Mouse (Mus musculus) left cerebral cortex, postnatal 36 days (tissue): ENCODE measurements around the gene Ptprg. TPM values are rescaled to one million over a fixed set of nuclear protein-coding genes. Genes with fewer than 3 reads are reported as not detected.
"Not testable (repeated sequence)": the region's sequence is repeated elsewhere in the genome, so short reads cannot be mapped to it uniquely, and the experiment has no call there.

Source experiments
- DNase-seq, 2 experiments: peaks; one replicate each; pipeline ENCODE4 v3.0.0; 2021 to 2022; ENCODE audit warnings: low spot score in 2 of 2, mixed read lengths in 1 of 2
- intact Hi-C: fragments of 180-260 bp; cut with DNase I; formaldehyde crosslinking; loops from one replicate; pipeline ENCODE4 v1.15.1; 2025
- total RNA-seq, 2 experiments: library from RNA; stranded (reverse); gene quantifications; 2 replicates each; pipeline ENCODE4 v1.2.3; 2021

The Ptprg gene
- total RNA-seq, 2 experiments from 2014 or later: 95.1 to 108 TPM

DNA sequence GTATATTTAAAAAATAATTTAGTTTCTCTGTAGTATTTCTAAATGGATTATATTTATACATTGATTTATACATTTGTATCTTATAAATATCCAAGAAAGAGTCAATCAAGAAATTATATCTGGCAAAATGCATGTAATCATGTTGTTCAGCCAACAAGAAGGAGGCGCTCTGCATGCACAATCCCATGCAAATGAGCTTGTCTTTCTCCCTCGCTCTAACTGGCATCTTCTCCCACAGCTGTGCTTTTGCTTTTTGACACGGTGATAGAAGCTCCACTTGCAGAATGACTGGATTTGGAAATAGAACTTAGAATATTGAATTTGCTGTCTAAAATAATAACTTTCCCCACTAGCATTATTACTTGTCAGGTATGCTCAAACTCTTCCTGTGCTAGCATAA lies 240.5 kb downstream of the Ptprg start:
- intact Hi-C loops: no loop called here
- DNase-seq: no peak

DNA sequence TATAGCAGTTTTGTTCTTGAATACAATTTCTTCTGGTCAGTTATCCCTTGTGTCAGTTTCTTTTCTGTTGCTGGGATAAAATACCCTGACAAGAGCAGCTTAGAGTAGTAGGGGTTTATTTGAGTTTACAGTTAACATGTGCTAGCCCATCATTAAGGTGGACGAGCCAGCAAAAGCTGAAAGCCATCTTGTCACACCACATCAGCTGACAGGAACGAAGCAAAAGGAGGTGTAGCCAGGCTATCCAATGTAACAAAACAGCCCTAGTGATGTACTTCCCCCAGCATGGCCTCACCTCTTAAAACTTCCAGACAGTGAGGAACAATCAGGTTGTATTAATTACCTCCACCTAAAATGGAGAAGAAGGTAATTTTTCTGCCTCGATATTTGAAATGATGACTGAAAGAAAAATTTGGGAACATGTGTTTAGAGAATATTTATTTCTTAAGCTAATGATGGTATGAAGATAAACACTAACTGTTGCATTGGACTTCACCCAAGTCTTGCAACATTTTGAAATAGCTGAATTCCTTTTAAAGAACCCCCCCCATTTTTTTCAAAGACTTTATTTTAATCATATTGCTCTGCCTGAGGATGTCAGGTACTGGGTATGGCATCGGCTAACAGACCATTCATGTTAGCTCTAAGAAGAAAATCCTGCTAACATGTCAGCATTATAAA lies 249.2 kb downstream of the Ptprg start:
- DNase-seq: no peak
- intact Hi-C loops: no loop called here

DNA sequence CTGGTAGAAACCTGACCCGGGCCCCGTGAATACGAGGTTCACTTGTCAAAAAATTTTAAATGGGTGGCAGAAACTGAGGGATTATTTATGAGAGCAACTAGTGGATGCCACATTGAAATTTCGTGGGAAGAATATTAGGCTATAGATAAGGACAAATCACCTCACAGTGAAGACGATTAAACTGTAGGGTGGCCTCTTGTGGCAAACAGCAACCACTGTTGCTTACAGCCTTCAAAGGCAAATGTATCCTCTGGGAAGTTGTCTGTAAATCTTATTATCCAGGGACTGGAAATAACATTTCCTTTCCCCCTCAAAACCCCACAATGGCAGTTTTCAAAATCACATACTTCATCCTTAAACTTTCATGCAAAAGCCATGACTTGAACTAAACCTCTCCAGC lies 253.3 kb downstream of the Ptprg start:
- no peak for DNase-seq
- intact Hi-C loops: no loop called here

DNA sequence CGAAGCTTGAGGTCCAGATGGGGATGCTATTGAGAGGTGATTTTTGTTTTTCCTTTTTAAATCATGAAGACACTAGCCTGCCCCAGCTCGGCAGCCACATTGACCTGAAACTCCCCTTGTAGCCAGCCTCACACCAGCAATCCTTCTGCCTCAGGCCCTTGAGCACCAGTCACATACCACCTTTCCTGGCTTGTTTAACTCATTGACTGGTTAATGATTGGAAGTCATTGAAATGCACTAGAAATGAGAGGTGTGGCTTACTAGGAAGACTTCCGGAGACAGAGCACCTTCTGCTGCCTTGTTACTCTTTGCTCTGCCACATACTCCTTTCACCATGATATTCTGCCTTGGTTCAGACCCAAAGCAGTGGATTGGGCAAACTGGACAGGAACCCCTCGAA lies 254.1 kb downstream of the Ptprg start:
- intact Hi-C loops: no loop called here
- DNase-seq: no peak

DNA sequence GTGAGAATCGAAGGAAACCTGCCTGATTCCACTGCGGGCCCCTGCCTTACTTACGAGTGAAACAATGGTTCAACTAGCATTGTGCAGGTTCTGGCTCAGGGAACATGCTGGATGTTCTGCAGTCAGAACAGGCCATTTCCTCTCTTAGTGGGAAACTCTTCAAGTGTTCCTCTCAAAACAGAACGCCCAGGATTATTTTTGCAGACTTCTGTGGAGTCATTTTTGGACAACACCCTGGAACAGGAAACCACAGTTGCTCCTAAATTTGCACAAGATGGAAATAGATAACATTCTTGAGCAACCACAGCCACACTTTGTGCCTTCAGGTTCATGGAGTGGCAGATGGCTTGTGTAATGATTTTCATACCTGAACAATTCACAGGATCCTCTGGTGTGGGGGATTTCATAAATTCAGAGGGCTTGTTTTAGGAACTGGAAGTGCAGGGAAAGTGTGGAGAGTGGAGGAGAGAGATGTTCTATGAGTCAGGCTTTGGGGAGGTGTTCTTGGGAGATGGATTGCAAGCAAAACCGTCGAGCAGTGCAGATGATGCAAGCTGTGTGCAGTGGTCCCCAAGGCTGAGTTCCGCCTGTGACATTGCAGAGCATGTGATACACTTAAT lies 257.9 kb downstream of the Ptprg start:
- peak; percentile 54 for DNase-seq
- intact Hi-C loops: loop anchor here (5.0 to 10.0 kb wide), 2 partner anchors 254 to 324 kb away; no protein-coding TSS in a partner anchor

DNA sequence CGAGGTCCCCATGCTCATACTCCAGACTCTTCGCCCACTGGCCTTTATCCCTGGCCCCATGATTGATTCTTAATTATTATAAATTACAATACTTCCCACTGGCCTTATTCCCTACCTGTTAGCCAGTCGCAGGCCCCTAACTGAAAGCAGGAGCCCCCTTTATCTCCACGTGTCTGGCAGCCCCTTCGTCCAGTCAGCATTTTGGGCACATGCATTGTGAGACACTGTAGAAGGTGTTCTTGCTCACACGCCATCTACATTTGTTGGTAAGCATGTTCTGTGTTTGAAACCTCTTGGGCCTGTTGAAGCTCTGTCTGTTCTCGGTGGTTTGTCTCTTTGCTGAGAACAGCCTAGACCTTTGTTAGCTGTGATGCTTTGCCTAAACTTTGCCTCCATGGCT lies 259.0 kb downstream of the Ptprg start:
- intact Hi-C loops: loop anchor here (5.0 to 10.0 kb wide), 2 partner anchors 255 to 323 kb away; no protein-coding TSS in a partner anchor
- DNase-seq: no peak

DNA sequence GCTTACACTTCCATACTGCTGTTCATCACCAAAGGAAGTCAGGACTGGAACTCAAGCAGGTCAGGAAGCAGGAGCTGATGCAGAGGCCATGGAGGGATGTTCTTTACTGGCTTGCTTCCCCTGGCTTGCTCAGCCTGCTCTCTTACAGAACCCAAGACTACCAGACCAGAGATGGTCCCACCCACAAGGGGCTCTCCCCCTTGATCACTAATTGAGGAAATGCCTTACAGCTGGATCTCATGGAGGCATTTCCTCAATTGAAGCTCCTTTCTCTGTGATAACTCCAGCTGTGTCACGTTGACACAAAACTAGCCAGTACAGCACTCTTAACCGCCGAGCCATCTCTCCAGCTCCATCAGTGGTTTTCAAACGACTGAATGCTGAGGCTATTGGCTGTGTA lies 261.5 kb downstream of the Ptprg start:
- not testable (repeated sequence) for DNase-seq
- intact Hi-C loops: loop anchor here (5.0 to 10.0 kb wide), 2 partner anchors 258 to 320 kb away; no protein-coding TSS in a partner anchor

DNA sequence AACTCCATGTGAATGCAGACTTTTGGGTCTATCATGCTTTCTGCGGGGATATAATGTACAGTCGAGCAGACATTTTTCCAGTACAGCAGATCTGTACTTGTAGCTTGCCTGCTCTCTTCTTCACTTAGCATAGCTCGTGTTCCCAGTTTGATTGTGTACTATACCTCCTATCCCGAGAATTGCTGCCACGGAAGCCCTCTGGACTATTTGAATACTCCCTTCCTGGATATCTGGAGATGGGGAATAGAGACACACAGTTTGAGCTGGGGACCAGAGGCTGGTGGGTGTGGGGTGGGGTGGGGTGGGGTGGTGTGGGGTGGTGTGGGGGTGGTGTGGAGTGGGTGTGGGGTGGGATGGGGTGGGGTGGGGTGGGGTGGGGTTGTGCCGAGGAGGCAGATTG lies 263.9 kb downstream of the Ptprg start:
- intact Hi-C loops: loop anchor here (10.0 kb wide), 1 partner anchor 318 kb away; no protein-coding TSS in a partner anchor

DNA sequence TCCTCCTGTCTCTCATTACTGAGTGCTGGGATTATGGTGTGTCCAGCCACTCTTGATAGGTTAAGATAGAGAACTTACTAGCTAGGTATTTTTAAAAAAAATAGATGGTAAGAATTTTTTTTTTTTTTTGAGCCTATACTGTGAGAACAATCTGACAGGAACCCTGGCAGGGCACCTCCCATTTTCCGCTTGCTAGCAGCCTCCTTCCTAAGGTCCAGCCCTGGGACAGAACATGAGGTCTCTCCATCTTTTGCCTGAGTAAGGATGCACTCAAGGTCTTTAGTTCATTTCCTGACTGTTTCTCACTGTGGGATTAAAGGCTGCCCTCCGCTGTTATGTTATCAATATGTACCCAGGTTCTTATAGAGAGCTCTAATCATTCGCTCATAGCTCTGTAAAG lies 264.7 kb downstream of the Ptprg start:
- intact Hi-C loops: loop anchor here (10.0 kb wide), 1 partner anchor 317 kb away; no protein-coding TSS in a partner anchor
- DNase-seq: no peak

More for the DNA sequence above, 263.9 kb downstream of the Ptprg start:
- DNase-seq: no peak

DNA sequence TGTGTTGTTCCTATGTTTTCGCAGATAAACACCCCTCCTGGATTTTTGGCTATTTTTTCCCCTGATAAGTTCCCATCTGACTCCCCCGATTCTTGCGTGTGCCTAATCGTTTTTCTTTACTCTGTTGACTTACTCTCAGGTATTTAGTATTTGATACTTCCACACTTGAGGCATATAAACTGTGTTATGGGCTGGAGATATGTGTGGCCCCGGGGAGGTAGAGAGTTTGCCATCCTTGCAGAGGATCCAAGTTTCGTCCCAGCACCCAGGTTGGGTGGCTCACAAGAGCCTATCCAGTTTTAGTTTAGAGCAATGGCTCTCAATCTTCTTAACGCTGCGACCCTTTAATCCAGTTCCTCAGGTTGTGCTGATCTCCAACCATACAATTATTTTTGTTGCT lies 265.4 kb downstream of the Ptprg start:
- DNase-seq: no peak
- intact Hi-C loops: loop anchor here (10.0 kb wide), 1 partner anchor 316 kb away; no protein-coding TSS in a partner anchor

DNA sequence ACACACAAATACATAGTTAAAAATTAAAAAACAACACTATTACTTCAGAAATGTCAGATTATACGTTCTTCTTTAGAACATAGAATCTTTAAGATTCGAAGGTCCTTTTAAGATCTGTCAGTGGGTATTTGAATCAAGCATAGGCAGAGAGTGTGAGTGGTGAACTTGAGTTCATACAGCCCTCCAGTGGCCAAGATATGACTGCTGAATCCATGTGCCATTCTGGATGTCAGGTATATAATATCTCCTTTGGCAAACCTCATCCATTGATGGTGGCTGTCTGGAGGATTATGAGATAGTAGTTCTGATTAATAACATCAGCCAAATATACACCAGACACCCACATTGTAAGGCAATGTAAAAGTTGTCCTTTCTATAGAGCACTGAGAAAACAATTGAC lies 266.0 kb downstream of the Ptprg start:
- no peak for DNase-seq
- intact Hi-C loops: loop anchor here (10.0 kb wide), 1 partner anchor 315 kb away; no protein-coding TSS in a partner anchor

DNA sequence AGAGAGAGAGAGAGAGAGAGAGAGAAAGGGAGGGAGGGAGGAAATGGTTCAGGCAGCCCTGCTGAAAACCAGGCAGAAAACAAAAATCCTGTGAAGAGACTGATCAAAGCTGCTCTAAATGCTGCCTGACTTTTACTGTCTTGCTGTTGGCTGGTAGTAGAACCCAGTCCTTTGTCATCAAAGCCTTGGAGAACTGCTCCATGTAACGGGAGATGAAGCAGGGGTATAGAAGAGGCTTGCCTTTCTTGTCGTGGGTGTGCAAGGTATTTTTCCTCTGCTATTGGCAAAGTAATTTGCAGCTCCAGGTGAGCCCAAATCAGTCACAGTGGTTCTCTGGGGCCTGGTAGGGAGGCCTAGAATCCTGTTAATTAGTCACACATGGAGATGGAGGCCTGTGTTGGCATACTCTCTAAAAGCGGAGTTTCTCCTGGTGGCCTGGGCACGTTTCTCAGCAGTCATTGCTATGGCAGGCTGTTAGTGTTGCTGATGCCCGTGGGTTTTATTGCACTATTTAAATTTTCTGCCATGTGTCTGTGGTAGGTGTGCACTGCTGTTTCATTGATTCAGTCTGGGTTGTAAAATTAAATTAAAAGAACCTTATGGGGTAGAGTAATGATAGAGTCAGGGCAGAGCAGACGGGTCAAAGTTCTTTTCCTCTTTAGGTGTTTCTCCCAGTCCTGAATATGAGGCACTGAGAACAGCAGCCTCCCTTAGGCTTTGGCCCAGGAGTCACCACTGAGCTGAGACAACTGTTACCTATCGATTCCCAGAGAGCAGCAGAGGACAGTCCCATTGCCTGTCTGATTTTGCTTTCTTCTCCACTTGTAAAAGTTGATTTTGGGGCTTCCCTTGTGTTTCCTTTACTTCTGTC lies 269.7 kb downstream of the Ptprg start:
- intact Hi-C loops: no loop called here
- no peak for DNase-seq

DNA sequence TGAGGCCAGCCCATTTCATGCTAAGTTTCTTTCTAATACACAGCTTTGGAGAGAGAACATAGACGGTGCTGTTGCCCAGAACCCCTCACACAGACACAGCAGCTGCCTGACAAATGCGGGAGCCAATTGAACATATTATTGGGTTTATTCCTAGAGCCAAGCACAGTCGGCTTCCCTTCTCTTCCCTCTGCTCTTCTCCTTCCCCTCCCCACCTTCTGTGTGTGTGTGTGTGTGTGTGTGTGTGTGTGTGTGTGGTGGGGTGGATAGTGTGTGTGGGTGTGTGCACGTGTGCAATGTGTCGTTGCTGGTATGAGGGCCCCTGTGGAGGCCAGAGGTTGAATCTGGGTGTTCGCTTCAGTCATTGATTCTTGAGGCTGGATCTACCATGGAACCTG lies 270.4 kb downstream of the Ptprg start:
- intact Hi-C loops: no loop called here
- no peak for DNase-seq

DNA sequence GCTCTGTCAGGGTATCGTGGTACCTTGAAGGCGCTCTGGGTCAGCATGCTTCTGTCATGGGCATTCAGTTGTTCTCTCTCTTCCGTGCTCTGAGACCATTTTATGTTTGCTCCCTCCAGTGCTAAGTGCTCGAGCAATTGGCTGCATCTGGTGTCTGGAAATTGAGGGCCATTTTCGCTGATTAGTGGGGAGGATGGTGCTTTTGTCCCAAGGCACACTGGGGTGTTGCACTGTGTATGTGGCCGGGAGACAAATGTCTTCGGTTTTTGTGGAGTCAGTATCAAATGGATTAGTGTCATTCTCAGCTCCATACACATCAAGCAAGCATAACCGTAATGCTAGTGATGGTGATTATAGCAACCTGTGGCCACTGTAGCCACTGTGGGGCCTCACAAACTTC lies 271.6 kb downstream of the Ptprg start:
- intact Hi-C loops: no loop called here
- no peak for DNase-seq

DNA sequence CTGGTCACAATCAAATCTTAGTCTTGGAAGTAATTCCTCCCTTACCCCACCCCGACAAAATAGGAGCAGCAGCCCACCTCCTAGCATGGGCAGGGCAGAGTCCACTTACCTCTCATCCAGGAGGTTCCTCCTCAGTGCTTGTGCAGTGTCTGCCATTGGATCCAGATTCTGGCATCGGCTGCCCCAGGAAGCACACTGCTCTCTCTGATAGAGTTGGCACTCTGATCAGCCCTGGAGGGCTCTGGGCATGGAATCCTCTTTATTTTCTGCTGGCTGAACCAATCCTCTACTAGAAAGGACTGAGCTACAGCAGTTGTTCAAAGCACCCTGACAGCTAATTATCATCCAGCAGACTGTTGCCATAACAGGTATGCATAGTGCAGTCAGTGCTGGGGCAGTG lies 272.2 kb downstream of the Ptprg start:
- DNase-seq: no peak
- intact Hi-C loops: no loop called here

DNA sequence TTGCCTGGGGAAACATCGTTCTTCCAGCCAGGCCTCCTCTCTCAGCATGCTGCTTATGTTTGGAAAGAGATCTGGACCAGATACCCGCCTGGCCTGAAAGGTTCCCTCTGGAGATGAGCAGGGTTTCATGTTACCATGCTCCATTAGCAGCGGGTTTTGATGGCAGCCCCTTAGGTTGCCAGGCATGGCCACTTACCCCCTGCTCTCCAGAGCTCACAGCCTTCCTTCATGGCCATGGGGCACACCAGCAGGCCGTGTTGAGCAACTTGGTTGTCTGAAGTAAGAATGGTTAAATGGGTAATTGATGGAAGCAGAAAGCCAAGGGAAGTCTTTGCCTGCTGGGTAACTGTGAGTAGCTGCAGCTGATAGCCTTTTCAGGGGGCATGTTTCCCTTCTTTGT lies 274.8 kb downstream of the Ptprg start:
- intact Hi-C loops: no loop called here
- no peak for DNase-seq

DNA sequence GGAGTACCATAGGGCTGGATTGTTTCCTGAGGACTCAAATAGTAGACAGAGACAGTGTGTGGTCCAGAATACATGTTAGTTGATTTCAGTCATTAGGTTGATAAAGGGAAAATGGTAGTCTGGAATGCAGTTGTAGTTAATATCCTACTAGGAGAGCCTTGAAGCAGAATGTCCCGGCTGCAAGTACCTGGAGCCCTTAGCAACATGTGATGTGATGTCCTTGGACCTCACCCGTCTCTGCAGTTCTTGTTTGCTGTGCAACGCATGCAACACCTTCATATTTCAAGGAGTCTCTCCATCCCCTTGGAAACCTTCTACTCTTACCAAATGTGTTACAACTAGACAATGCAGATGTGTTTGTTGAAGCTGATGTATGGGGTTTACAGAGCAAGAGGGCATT lies 280.3 kb downstream of the Ptprg start:
- DNase-seq: no peak
- intact Hi-C loops: no loop called here

DNA sequence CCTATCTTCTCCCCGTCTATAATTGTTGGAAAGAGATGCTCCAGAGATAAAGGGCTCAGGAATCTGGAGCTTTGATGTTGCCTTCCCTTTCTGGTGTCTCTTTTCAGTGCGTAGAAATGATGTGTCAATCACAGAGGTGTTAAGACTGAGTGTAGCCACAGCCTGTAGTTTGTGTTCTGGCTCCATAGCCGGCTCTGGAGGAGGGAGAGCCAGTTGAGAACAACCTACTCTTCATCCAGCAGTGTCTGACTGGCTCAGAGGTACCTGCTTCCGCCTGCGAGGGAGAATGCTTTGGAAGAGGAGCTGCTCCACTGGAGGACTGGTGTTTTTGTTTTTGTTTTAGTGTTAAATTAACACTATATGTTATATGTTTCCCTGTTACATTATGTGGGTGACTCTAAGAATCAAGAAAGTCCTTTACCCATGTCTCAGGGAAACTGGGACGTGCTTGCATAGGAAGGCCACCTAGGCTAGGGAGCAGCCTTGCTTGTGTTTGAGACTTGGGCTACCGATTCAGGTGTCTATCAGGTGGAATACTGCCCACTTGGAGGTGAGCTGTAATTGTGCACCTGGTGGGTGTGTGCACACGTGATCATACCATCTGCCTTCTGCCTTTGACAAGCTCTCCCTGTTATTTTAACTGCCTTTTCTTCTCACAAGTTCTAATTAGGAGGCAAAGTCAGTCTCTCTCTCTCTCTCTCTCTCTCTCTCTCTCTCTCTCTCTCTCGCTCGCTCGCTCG lies 282.5 kb downstream of the Ptprg start:
- peak in 1 of 2 experiments; percentile 11 for DNase-seq

DNA sequence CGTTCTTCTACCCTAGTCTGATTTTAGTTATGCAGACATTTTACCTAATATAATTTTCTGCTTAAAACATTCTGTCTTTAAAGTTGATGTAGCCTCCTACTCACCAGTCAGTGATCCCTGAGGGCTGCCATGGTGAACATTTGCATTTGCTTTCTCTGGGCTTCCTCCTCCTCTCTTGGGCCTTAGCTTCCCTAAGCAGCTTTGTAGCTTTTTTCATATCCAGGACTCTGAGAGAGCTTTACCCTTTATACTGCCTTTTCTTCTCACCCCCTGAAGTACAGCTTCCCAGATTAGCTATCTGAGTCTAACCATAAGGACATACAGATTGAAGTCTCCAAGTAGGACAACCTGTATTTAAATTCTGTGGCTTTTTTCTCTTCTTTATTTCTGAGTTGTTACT lies 284.4 kb downstream of the Ptprg start:
- intact Hi-C loops: no loop called here
- DNase-seq: no peak

More for the DNA sequence above, 282.5 kb downstream of the Ptprg start:
- intact Hi-C loops: no loop called here

DNA sequence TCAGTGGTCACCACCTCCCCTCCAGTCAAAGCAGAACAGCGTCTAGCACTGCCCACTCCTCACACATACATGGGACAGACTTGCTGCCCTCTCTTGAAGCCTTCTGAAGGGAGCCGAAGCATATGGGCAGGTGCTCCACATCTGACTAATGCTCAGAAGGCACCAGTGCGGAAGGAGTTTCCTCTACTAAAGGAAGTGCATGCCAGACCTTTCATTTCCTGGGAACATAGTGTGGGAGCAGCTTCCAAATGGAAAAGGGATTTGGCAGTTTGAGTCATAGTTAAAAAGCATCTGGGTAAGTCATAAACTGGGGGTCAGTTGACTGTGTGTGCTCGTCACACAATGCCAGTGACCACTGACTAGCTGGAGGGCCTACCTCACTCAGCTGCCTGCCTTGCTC lies 288.3 kb downstream of the Ptprg start:
- DNase-seq: no peak
- intact Hi-C loops: no loop called here
